Mouse (Mus musculus): ENCODE measurements around the gene Erp44. TPM values are rescaled to one million over a fixed set of nuclear protein-coding genes. Genes with fewer than 3 reads are reported as not detected.

Erp44 gene
- polyA plus RNA-seq (2012; ENCODE audit: insufficient read depth, insufficient read length, missing spikeins): 83.9 and 91.6 TPM in 2 replicates

DNA sequence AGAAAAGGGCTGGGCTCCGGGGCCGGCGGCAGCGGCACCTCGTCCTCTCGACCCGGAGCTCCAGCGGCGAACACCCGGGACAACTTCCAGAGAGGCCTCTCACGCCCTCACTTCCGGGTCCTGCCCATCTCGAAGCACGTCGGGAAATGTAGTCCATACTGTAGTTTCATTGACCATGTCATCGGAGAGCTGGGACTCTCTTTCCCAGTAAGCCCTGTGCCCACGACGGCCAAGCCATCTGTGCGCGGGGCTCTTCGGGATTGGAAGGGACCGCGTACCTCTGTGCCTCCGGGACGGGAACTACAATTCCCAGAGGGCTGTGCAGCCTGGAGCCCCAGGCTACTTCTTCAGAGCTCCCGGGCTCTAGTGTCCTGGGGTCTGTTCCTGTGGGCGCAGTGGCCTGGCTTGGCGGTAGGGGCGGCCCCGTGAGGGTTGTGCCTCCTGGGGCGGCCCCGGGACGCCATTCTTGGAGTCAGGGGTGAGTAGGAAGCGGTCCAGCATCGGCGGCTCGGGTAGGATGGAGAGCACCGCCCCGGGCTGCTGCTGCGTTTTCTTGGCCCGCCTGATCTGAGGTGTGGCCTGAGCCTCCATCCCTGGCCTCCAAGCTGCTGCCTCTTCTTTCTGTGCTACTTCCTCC, at the start of gene Erp44, which contains the start of gene Invs:
Gene Erp44 (minus strand): TSS at position 61 of the 637 bp plus-strand sequence.
Gene Invs (plus strand): TSS at position 263 of the 637 bp plus-strand sequence.
- peak within 1 kb of the TSS; percentile 56 for H3K27ac ChIP-seq (ENCODE audit: insufficient read depth, low read depth, low read length)

GRCm38 (mm10) chr4:48328042-48328441, 48.7 kb upstream of the Erp44 start:
- H3K27ac ChIP-seq (ENCODE audit: insufficient read depth, low read depth, low read length): no peak overlapping the region
- H3K4me3 ChIP-seq (ENCODE audit: insufficient read depth, low read length): no peak overlapping the region
- TF ChIP-seq CTCF (IDR thresholded peaks at IDR 0.05; ENCODE audit: low read depth, low read length): no peak
- no peak for TF ChIP-seq POLR2A (IDR thresholded peaks at IDR 0.05; ENCODE audit: borderline replicate concordance, low read depth, low read length)
- peaks cover 2% of the 10 kb centered on the region; the same call in 1 of the 2 replicates for H3K4me1 ChIP-seq (ENCODE audit: control insufficient read depth, insufficient read depth, low read length)

More for the DNA sequence above, at the start of gene Erp44, which contains the start of gene Invs:
- Histone ChIP-seq H3K4me1 (ENCODE audit: control insufficient read depth, insufficient read depth, low read length) (0 out of 2 replicates have a peak, but pooled peaks cover 2% of the 10 kb centered on the region), H3K4me3 (ENCODE audit: insufficient read depth, low read length) (peak within 1 kb of the TSS; percentile 100)
- TF ChIP-seq CTCF (IDR thresholded peaks at IDR 0.05; ENCODE audit: low read depth, low read length) (no peak), POLR2A (IDR thresholded peaks at IDR 0.05; ENCODE audit: borderline replicate concordance, low read depth, low read length) (no peak)

GRCm38 (mm10) chr4:48327192-48327591, 47.8 kb upstream of the Erp44 start:
- Histone ChIP-seq H3K27ac (ENCODE audit: insufficient read depth, low read depth, low read length) (no peak overlapping the region), H3K4me3 (ENCODE audit: insufficient read depth, low read length) (no peak overlapping the region), H3K4me1 (ENCODE audit: control insufficient read depth, insufficient read depth, low read length) (peaks cover 2% of the 10 kb centered on the region; the same call in 1 of the 2 replicates)
- TF ChIP-seq POLR2A (IDR thresholded peaks at IDR 0.05; ENCODE audit: borderline replicate concordance, low read depth, low read length): no peak
- no peak for TF ChIP-seq CTCF (IDR thresholded peaks at IDR 0.05; ENCODE audit: low read depth, low read length)

DNA sequence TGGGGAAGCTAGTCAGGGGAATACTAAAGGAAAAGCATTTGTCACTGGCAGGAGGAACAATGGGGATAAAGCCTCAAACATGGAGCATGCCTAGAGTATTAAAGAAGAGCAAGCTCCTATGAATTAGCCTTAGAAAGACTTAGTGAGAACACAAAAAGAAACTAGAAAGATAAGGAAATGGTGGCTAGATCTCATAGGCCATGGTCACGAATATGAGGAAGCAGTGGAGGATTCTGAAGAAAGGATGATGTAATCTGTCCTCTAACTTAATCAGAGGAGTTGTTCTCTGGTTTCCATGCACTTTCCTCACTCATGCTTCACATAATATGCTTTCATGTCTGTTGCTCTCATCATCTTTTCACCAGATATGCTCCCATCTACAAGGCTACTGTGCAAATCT, 42.7 kb upstream of the Erp44 start:
- Histone ChIP-seq H3K4me3 (ENCODE audit: insufficient read depth, low read length) (no peak overlapping the region), H3K4me1 (ENCODE audit: control insufficient read depth, insufficient read depth, low read length) (peaks cover 2% of the 10 kb centered on the region; the same call in 1 of the 2 replicates), H3K27ac (ENCODE audit: insufficient read depth, low read depth, low read length) (no peak overlapping the region)
- TF ChIP-seq CTCF (IDR thresholded peaks at IDR 0.05; ENCODE audit: low read depth, low read length) (no peak), POLR2A (IDR thresholded peaks at IDR 0.05; ENCODE audit: borderline replicate concordance, low read depth, low read length) (no peak)

GRCm38 (mm10) chr4:48321276-48321675, 41.9 kb upstream of the Erp44 start:
- H3K4me1 ChIP-seq (ENCODE audit: control insufficient read depth, insufficient read depth, low read length): peaks cover 2% of the 10 kb centered on the region; the same call in 1 of the 2 replicates
- TF ChIP-seq POLR2A (IDR thresholded peaks at IDR 0.05; ENCODE audit: borderline replicate concordance, low read depth, low read length) (no peak), CTCF (IDR thresholded peaks at IDR 0.05; ENCODE audit: low read depth, low read length) (no peak)
- H3K4me3 ChIP-seq (ENCODE audit: insufficient read depth, low read length): no peak overlapping the region
- no peak overlapping the region for H3K27ac ChIP-seq (ENCODE audit: insufficient read depth, low read depth, low read length)

GRCm38 (mm10) chr4:48316036-48316435, 36.7 kb upstream of the Erp44 start:
- no peak for TF ChIP-seq POLR2A (IDR thresholded peaks at IDR 0.05; ENCODE audit: borderline replicate concordance, low read depth, low read length)
- no peak for TF ChIP-seq CTCF (IDR thresholded peaks at IDR 0.05; ENCODE audit: low read depth, low read length)
- H3K27ac ChIP-seq (ENCODE audit: insufficient read depth, low read depth, low read length): no peak overlapping the region
- no peaks in the 10 kb centered on the region for H3K4me1 ChIP-seq (ENCODE audit: control insufficient read depth, insufficient read depth, low read length)
- no peak overlapping the region for H3K4me3 ChIP-seq (ENCODE audit: insufficient read depth, low read length)

DNA sequence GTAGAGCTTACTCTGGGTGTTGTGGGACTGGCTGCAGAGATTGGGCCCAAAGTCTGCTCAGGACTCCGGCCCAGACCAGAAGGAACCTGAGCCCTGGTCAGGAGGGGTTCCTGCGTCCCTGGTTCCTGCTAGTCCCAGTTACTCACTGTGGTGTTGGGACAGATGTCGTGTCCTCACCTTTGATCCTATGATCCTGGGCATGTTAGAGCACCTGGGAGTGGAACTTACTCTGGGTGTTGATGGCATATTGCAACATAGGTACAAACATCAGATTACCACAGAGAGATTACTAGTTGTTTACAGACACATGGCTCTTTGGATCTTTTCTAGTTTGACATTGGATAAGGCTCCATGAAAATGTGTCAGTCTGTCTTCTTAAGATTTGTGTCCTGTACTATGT, 35.5 kb upstream of the Erp44 start:
- Histone ChIP-seq H3K27ac (ENCODE audit: insufficient read depth, low read depth, low read length) (no peak overlapping the region), H3K4me1 (ENCODE audit: control insufficient read depth, insufficient read depth, low read length) (no peaks in the 10 kb centered on the region), H3K4me3 (ENCODE audit: insufficient read depth, low read length) (no peak overlapping the region)
- no peak for TF ChIP-seq POLR2A (IDR thresholded peaks at IDR 0.05; ENCODE audit: borderline replicate concordance, low read depth, low read length)

- H3K4me3 ChIP-seq (ENCODE audit: insufficient read depth, low read length): no peak overlapping the region
Measured at GRCm38 (mm10) chr4:48287086-48287757, 7.9 kb upstream of the Erp44 start.

DNA sequence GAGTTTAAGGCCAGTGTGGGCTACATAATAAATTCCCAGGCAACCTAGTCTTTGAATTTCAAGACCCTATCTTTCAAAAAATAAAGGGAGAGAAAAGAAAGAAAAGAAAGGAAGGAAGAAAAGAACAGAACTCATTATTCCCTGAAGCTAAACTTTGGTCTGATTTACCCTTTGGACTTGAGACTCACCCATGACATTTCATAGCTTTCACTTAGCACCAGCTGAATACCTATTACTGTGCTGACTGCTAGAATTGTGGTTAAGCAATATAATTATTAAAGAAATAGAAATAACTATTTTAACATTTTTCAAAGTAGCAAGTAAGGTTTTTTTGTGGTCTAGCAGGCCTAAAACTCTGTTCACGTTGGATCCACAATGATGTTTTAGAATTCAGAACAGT, 1.8 kb upstream of the Erp44 start:
- no peak overlapping the region for H3K4me3 ChIP-seq (ENCODE audit: insufficient read depth, low read length)
- 0 out of 2 replicates have a peak, but pooled peaks cover 2% of the 10 kb centered on the region for H3K4me1 ChIP-seq (ENCODE audit: control insufficient read depth, insufficient read depth, low read length)
- no peak for TF ChIP-seq CTCF (IDR thresholded peaks at IDR 0.05; ENCODE audit: low read depth, low read length)
- no peak for TF ChIP-seq POLR2A (IDR thresholded peaks at IDR 0.05; ENCODE audit: borderline replicate concordance, low read depth, low read length)
- H3K27ac ChIP-seq (ENCODE audit: insufficient read depth, low read depth, low read length): no peak overlapping the region

More at GRCm38 (mm10) chr4:48287086-48287757, 7.9 kb upstream of the Erp44 start:
- Histone ChIP-seq H3K27ac (ENCODE audit: insufficient read depth, low read depth, low read length) (no peak overlapping the region), H3K4me1 (ENCODE audit: control insufficient read depth, insufficient read depth, low read length) (no peaks in the 10 kb centered on the region)
- TF ChIP-seq CTCF (IDR thresholded peaks at IDR 0.05; ENCODE audit: low read depth, low read length) (no peak), POLR2A (IDR thresholded peaks at IDR 0.05; ENCODE audit: borderline replicate concordance, low read depth, low read length) (no peak)
